Mouse (Mus musculus): ENCODE data around the gene Taf6.

Taf6 gene

GRCm38 (mm10) chr5:138171695-138172491 lies 15.4 kb downstream of the Taf6 start, which contains the start of the genes Ap4m1 and Mcm7:
TSS of gene Ap4m1 (plus strand) at chr5:138172002.
TSS of gene Mcm7 (minus strand) at chr5:138172422.
- DNase-seq (ENCODE audit: extremely low spot score, low read depth, low spot score) = peak; percentile 86

- DNase-seq (ENCODE audit: extremely low spot score, low read depth, low spot score) = peak; percentile 87
These were observed 16.2 kb downstream of the Taf6 start for GRCm38 (mm10) chr5:138170936-138171561.

- DNase-seq (ENCODE audit: extremely low spot score, low read depth, low spot score) = no peak
These were observed 21.7 kb downstream of the Taf6 start for GRCm38 (mm10) chr5:138165594-138165993.

GRCm38 (mm10) chr5:138163610-138164009 lies 23.6 kb downstream of the Taf6 start:
- no peak for DNase-seq (ENCODE audit: extremely low spot score, low read depth, low spot score)

- DNase-seq (ENCODE audit: extremely low spot score, low read depth, low spot score) = no peak
These were observed 24.2 kb downstream of the Taf6 start for GRCm38 (mm10) chr5:138163046-138163445.

GRCm38 (mm10) chr5:138160842-138161665 lies 26.2 kb downstream of the Taf6 start, which contains the start of gene Cops6:
TSS of gene Cops6 (plus strand) at chr5:138161071.
- DNase-seq (ENCODE audit: extremely low spot score, low read depth, low spot score) = peak; percentile 44

GRCm38 (mm10) chr5:138160224-138160762 lies 27.0 kb downstream of the Taf6 start:
- DNase-seq (ENCODE audit: extremely low spot score, low read depth, low spot score) = no peak

- DNase-seq (ENCODE audit: extremely low spot score, low read depth, low spot score) = peak; percentile 95
These were observed 31.7 kb downstream of the Taf6 start, which contains the start of gene Zfp113 for GRCm38 (mm10) chr5:138155443-138155976. TSS of gene Zfp113 (minus strand) at chr5:138155744.

GRCm38 (mm10) chr5:138154390-138154789 lies 32.9 kb downstream of the Taf6 start:
- DNase-seq (ENCODE audit: extremely low spot score, low read depth, low spot score) = no peak

GRCm38 (mm10) chr5:138138585-138138984 lies 48.7 kb downstream of the Taf6 start:
- DNase-seq (ENCODE audit: extremely low spot score, low read depth, low spot score) = no peak

GRCm38 (mm10) chr5:138137935-138138549 lies 49.2 kb downstream of the Taf6 start:
- no peak for DNase-seq (ENCODE audit: extremely low spot score, low read depth, low spot score)

GRCm38 (mm10) chr5:138137257-138137656 lies 50.0 kb downstream of the Taf6 start:
- no peak for DNase-seq (ENCODE audit: extremely low spot score, low read depth, low spot score)

GRCm38 (mm10) chr5:138132425-138133064 lies 54.7 kb downstream of the Taf6 start:
- DNase-seq (ENCODE audit: extremely low spot score, low read depth, low spot score) = no peak

Data from hindlimb bud, embryonic 11.5 days (tissue).